Mouse (Mus musculus) heart, postnatal 4 days (tissue): ENCODE measurements around the gene Tnr. TPM values are rescaled to one million over a fixed set of nuclear protein-coding genes. Genes with fewer than 3 reads are reported as not detected.

ENCODE experiments used
- DNase-seq: peaks from one replicate; pipeline ENCODE4 v3.0.0; 2021
- total RNA-seq, 2 experiments: library from RNA; stranded (reverse); gene quantifications; 2 replicates each; pipeline ENCODE4 v1.2.3; 2021

The Tnr gene
- total RNA-seq, 2 experiments from 2014 or later, result 0.17 to 0.50 TPM

GRCm38 (mm10) chr1:159567171-159567570, 43.6 kb downstream of the Tnr start:
- no peak for DNase-seq

- no peak for DNase-seq
These were observed 46.7 kb downstream of the Tnr start for GRCm38 (mm10) chr1:159570270-159570669.

GRCm38 (mm10) chr1:159570831-159571230, 47.3 kb downstream of the Tnr start:
- no peak for DNase-seq

- no peak for DNase-seq
These were observed 48.4 kb downstream of the Tnr start for GRCm38 (mm10) chr1:159571951-159572350.

- DNase-seq, result no peak
These were observed 49.5 kb downstream of the Tnr start for GRCm38 (mm10) chr1:159573116-159573515.

GRCm38 (mm10) chr1:159574661-159575060, 51.1 kb downstream of the Tnr start:
- no peak for DNase-seq

- no peak for DNase-seq
These were observed 52.7 kb downstream of the Tnr start for GRCm38 (mm10) chr1:159576246-159576645.

GRCm38 (mm10) chr1:159578391-159578790, 54.8 kb downstream of the Tnr start:
- DNase-seq, result no peak

GRCm38 (mm10) chr1:159580335-159580921, 56.9 kb downstream of the Tnr start:
- DNase-seq, result no peak

- DNase-seq, result no peak
These were observed 60.3 kb downstream of the Tnr start for GRCm38 (mm10) chr1:159583877-159584276.

- DNase-seq, result no peak
These were observed 65.2 kb downstream of the Tnr start for GRCm38 (mm10) chr1:159588741-159589140.

- DNase-seq, result no peak
These were observed 70.8 kb downstream of the Tnr start for GRCm38 (mm10) chr1:159594099-159595058.

- DNase-seq, result no peak
These were observed 72.2 kb downstream of the Tnr start for GRCm38 (mm10) chr1:159595729-159596128.

- no peak for DNase-seq
These were observed 73.1 kb downstream of the Tnr start for GRCm38 (mm10) chr1:159596640-159597039.

- DNase-seq, result no peak
These were observed 90.0 kb downstream of the Tnr start for GRCm38 (mm10) chr1:159613561-159613960.

GRCm38 (mm10) chr1:159614062-159614601, 90.6 kb downstream of the Tnr start:
- no peak for DNase-seq

GRCm38 (mm10) chr1:159614644-159615431, 91.3 kb downstream of the Tnr start:
- no peak for DNase-seq

- DNase-seq, result no peak
These were observed 92.1 kb downstream of the Tnr start for GRCm38 (mm10) chr1:159615686-159616085.

- DNase-seq, result no peak
These were observed 95.6 kb downstream of the Tnr start for GRCm38 (mm10) chr1:159619205-159619604.

GRCm38 (mm10) chr1:159621321-159621720, 97.8 kb downstream of the Tnr start:
- no peak for DNase-seq

GRCm38 (mm10) chr1:159629119-159629518, 105.5 kb downstream of the Tnr start:
- no peak for DNase-seq

GRCm38 (mm10) chr1:159629822-159630589, 106.4 kb downstream of the Tnr start:
- DNase-seq, result no peak
